Mouse (Mus musculus) heart, postnatal 4 days (tissue): Measurements from ENCODE around the gene Arhgef18. TPM values are rescaled to one million over a fixed set of nuclear protein-coding genes. Genes with fewer than 3 reads are reported as not detected.

Source experiments
- total RNA-seq, 2 experiments: library from RNA; stranded (reverse); gene quantifications; 2 replicates each; pipeline ENCODE4 v1.2.3; 2021

Gene Arhgef18
- total RNA-seq, 2 experiments from 2014 or later: 17.3 to 19.8 TPM

Other genes starting within 250 kb of the Arhgef18 start
- gene Insr, start 113.4 kb upstream of the Arhgef18 start, total RNA-seq: 100 to 1,000 TPM; 118 to 122 TPM
- under 1 TPM; 0.12 to 0.25 TPM for gene A430078G23Rik, start 39.6 kb upstream of the Arhgef18 start, total RNA-seq
- 1 to 10 TPM; 4.1 to 4.5 TPM for gene Pex11g, start 74.7 kb downstream of the Arhgef18 start, total RNA-seq
- under 1 TPM in 1 of 2 experiments, not detected in 1; 0.32 TPM for gene Tex45, start 77.9 kb downstream of the Arhgef18 start, total RNA-seq
- 10 to 100 TPM; 24.6 to 26.1 TPM for gene Zfp358, start 100.1 kb downstream of the Arhgef18 start, total RNA-seq
- gene Mcoln1, start 107.5 kb downstream of the Arhgef18 start, total RNA-seq: 10 to 100 TPM; 26.4 to 29.0 TPM
- gene Pnpla6, start 122.4 kb downstream of the Arhgef18 start, total RNA-seq: 10 to 100 TPM; 15.1 to 15.9 TPM
- 1 to 10 TPM; 1.1 to 2.2 TPM for gene C330021F23Rik, start 175.0 kb downstream of the Arhgef18 start, total RNA-seq
- gene Camsap3, start 194.3 kb downstream of the Arhgef18 start, total RNA-seq: 1 to 10 TPM; 1.5 to 2.9 TPM
- 10 to 100 TPM; 20.9 to 21.3 TPM for gene Xab2, start 228.3 kb downstream of the Arhgef18 start, total RNA-seq
- gene Pet100, start 228.5 kb downstream of the Arhgef18 start, total RNA-seq: 10 to 100 TPM; 72.5 to 77.7 TPM
- gene Pcp2, start 232.5 kb downstream of the Arhgef18 start, total RNA-seq: not detected
- gene Stxbp2, start 237.9 kb downstream of the Arhgef18 start, total RNA-seq: 10 to 100 TPM; 15.4 to 17.3 TPM